Mouse (Mus musculus) lung, embryonic 14.5 days (tissue): Measurements from ENCODE around the gene Gsap. TPM values are rescaled to one million over a fixed set of nuclear protein-coding genes. Genes with fewer than 3 reads are reported as not detected.
A peak's percentile ranks its signal among the peaks of the same experiment; 100 is the strongest.

Experiments used
- ATAC-seq: fragments of 200-750 bp; cut with Nextera tagmentation; 2 replicates; pipeline ENCODE4 v1.8.0; 2017; ENCODE audit warnings: mild to moderate bottlenecking, moderate TSS enrichment, moderate library complexity; ENCODE audit not compliant: insufficient read depth
- DNase-seq: peaks from one replicate; pipeline ENCODE4 v3.0.0-alpha.2; 2015
- H3K27ac ChIP-seq: fragments of 300-500 bp; sonication (generic); 2 replicates; pipeline ENCODE4 v1.5.1; 2014; ENCODE audit warnings: low read depth, mild to moderate bottlenecking, moderate library complexity
- H3K27me3 ChIP-seq: fragments of 300-500 bp; sonication (generic); 2 replicates; pipeline ENCODE4 v1.6.1; 2014; ENCODE audit warnings: low read length, control low read depth; ENCODE audit not compliant: insufficient read depth
- H3K36me3 ChIP-seq: fragments of 300-500 bp; sonication (generic); 2 replicates; pipeline ENCODE4 v1.6.1; 2014; ENCODE audit warnings: control low read depth; ENCODE audit not compliant: insufficient read depth
- H3K4me1 ChIP-seq: fragments of 300-500 bp; sonication (generic); 2 replicates; pipeline ENCODE4 v1.6.1; 2014; ENCODE audit warnings: antibody characterized with exemption, control low read depth; ENCODE audit not compliant: insufficient read depth
- H3K4me2 ChIP-seq: fragments of 300-500 bp; sonication (generic); 2 replicates; pipeline ENCODE4 v1.6.1; 2014; ENCODE audit warnings: mild to moderate bottlenecking
- H3K4me3 ChIP-seq: fragments of 300-500 bp; sonication (generic); 2 replicates; pipeline ENCODE4 v1.5.1; 2014; ENCODE audit warnings: low read depth, low read length
- H3K9ac ChIP-seq: fragments of 300-500 bp; sonication (generic); 2 replicates; pipeline ENCODE4 v1.6.1; 2014
- H3K9me3 ChIP-seq: fragments of 300-500 bp; sonication (generic); 2 replicates; pipeline ENCODE4 v1.6.1; 2016; ENCODE audit warnings: low read depth, low read length, control low read depth
- CTCF ChIP-seq: IDR thresholded peaks from 2 replicates; pipeline ENCODE4 v1.5.1; 2016; ENCODE audit warnings: antibody characterized with exemption, low read depth
- WGBS: fragments of 180-500 bp; shearing (Covaris S2); extraction: QIAGEN DNeasy Blood & Tissue Kit; methylation state at CpG from one replicate; pipeline ENCODE4 v1.1.7; 2014; 5-methylcytosine and 5-hydroxymethylcytosine counted together
- polyA plus RNA-seq: library from polyadenylated mRNA; unstranded; fragments of >200 nt; fragmentation: Nextera tagmentation; extraction: Ambion mirVana; gene quantifications from 2 replicates; pipeline ENCODE4 v1.2.1, GENCODE M21; 2014

The Gsap gene
- polyA plus RNA-seq, 1 experiment from 2014 or later, result 2.0 TPM

DNA sequence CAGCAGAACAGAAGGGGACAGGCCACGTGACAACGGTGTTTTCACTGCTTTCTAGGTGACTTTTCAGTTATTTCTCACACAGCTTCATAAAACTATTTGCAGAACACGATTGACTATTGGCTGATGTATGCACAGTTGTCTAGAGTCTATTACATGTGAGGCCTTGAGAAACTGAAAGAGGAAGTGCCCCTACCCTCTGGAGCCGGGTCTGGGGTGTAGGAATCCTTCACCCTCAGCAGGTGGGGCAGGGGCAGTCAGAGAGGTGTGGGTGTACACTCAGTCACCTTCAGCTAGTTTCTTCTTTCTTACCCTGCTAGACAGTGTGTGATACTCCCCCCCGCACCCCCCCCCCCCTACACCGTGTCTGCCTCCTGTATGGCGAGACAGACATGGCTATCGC lies 109.6 kb downstream of the Gsap start:
- Histone ChIP-seq H3K27ac (no peak overlapping the region), H3K4me3 (no peak overlapping the region), H3K27me3 (no peaks in the 10 kb centered on the region), H3K36me3 (no peaks in the 10 kb centered on the region), H3K9me3 (no peaks in the 10 kb centered on the region), H3K4me1 (no peaks in the 10 kb centered on the region), H3K9ac (no peak overlapping the region), H3K4me2 (no peak overlapping the region)
- 83% methylated on average over 8 of the region's 8 CpGs for WGBS
- DNase-seq (no peak), ATAC-seq (no peak)
- no peak for TF ChIP-seq CTCF

DNA sequence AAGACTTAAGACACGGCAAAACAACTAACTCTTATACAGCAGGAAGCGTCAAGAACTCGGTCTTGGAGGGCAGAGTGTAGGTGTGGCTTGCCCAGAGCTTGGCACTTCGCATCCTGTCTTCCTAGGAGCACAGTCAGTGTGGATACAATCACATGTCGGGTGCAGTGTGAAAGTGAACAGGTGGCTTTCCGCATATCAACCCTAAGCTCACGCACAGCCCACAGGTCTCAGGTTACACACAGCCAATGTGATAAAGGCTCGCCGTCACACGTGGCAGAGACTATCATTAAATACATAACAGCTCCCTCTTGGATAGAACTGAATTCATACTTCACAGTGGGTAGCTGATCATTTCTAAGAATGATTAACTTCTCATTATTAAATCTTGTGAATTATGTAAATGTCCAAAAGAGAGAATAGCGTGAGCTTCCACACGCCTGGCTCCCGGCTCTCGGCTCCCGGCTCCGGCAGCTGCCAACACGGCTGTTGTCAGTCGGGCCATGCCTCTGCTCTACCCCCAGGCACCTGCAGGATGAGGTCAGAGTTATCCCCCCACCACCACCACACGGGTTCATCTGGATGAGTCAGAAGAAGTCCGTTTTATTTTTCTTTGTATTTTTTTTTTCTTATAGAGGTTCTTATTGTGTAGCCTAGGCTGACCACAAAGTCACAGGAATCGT lies 113.2 kb downstream of the Gsap start:
- Histone ChIP-seq H3K9ac (no peak overlapping the region), H3K9me3 (no peaks in the 10 kb centered on the region), H3K4me3 (no peak overlapping the region), H3K4me1 (no peaks in the 10 kb centered on the region), H3K36me3 (no peaks in the 10 kb centered on the region), H3K27ac (no peak overlapping the region), H3K27me3 (no peaks in the 10 kb centered on the region), H3K4me2 (no peak overlapping the region)
- WGBS, result 44% methylated on average over 21 of the region's 21 CpGs
- DNase-seq (peak; percentile 9), ATAC-seq (peak; percentile 69; the same call in 1 of the 2 replicates)
- no peak for TF ChIP-seq CTCF

DNA sequence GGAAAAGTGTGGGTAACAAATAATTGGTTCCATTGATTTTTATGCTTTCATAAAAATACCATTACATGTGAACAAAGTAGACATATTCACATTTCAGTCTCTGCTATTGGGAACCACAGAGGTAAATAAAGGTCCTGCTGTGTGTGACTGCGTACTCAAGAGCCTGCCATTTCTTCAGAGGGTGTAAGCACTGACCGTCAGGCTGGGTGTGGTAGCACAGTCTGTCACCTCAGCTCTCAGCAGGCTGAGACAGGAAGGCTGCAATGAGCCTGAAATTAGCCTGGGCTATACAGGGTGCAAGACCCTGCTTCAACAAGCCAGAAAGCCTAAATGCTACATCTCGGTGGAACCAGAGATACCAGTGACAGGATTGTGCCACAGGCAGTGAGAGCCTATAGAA lies 114.0 kb downstream of the Gsap start:
- WGBS, result 80% methylated on average over 3 of the region's 3 CpGs
- no peak overlapping the region for H3K9ac ChIP-seq
- no peak for ATAC-seq

DNA sequence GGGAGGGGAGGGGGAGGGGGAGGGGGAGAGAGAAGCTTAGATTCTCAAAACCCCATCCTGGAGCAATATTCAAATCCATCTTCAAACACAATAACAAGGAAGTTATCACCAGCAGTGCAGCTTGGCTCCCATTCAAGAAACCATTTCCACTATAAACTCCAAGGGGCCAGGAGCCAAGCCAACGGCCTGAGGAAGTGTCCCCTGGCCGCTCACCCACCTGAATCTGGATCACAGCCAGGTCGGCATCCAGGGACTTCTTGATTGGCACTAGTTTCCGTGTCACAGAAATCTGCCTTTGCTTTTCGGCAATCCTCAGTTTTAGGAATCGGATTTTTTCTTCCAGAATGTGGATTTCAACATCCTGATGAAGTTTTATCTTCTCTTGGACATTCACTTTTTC lies 115.0 kb downstream of the Gsap start:
- Histone ChIP-seq H3K27ac (no peak overlapping the region), H3K4me3 (no peak overlapping the region), H3K9ac (no peak overlapping the region), H3K36me3 (no peaks in the 10 kb centered on the region), H3K4me1 (no peaks in the 10 kb centered on the region), H3K27me3 (no peaks in the 10 kb centered on the region), H3K4me2 (no peak overlapping the region), H3K9me3 (no peaks in the 10 kb centered on the region)
- DNase-seq, result peak; percentile 60
- 52% methylated on average over 6 of the region's 6 CpGs for WGBS
- no peak for ATAC-seq
- TF ChIP-seq CTCF, result no peak

More for the DNA sequence above, 114.0 kb downstream of the Gsap start:
- Histone ChIP-seq H3K4me1 (no peaks in the 10 kb centered on the region), H3K4me2 (no peak overlapping the region), H3K27ac (no peak overlapping the region), H3K9me3 (no peaks in the 10 kb centered on the region), H3K27me3 (no peaks in the 10 kb centered on the region), H3K4me3 (no peak overlapping the region), H3K36me3 (no peaks in the 10 kb centered on the region)
- no peak for TF ChIP-seq CTCF
- no peak for DNase-seq

DNA sequence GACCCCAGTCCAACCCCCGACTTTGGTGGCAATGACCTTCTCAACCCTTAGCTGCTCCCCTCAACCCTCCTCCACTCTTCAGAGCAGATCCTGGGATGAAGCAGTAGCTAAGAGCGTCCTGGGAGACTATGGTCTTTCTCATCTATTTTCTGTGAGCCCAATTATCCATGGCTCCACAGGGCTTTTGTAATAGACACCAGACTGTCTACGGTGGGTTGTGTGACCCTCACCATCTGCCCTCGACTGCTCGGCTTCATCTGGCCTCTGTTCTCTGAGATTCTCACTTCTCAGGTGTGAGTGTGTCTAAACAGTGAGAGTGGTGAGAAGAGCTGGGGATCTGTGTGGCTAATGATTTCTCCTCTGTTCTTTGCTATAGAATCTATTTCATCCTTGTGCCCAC lies 121.1 kb downstream of the Gsap start:
- Histone ChIP-seq H3K27me3 (no peaks in the 10 kb centered on the region), H3K4me3 (no peak overlapping the region), H3K4me2 (no peak overlapping the region), H3K4me1 (no peaks in the 10 kb centered on the region), H3K27ac (no peak overlapping the region), H3K9ac (no peak overlapping the region), H3K36me3 (no peaks in the 10 kb centered on the region), H3K9me3 (no peaks in the 10 kb centered on the region)
- WGBS, result 84% methylated on average over 5 of the region's 5 CpGs
- TF ChIP-seq CTCF, result no peak
- ATAC-seq, result no peak
- no peak for DNase-seq

DNA sequence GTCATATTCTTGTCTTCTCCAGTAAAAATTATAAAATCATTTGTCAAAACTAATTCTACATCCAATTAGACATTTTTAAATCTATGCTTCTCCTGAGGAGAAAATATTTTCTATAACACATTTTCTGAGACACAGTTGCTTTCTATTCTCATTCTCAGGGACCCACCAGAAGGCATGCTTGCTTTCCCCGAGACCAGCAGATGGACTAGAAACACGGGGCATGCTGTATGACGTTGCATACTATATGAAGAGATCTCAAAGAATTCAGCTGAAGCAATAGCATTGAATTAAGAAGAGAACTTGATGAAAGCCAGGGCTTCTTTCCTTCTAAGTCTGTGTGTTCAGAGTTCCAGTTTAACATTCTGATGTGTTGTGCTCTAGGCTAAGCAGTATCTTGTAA lies 128.6 kb downstream of the Gsap start:
- ATAC-seq (no peak), DNase-seq (no peak)
- Histone ChIP-seq H3K9me3 (no peaks in the 10 kb centered on the region), H3K9ac (no peak overlapping the region), H3K27me3 (no peaks in the 10 kb centered on the region), H3K4me1 (no peaks in the 10 kb centered on the region), H3K4me2 (no peak overlapping the region), H3K36me3 (no peaks in the 10 kb centered on the region), H3K4me3 (no peak overlapping the region), H3K27ac (no peak overlapping the region)
- TF ChIP-seq CTCF, result no peak
- 80% methylated on average over 3 of the region's 3 CpGs for WGBS

DNA sequence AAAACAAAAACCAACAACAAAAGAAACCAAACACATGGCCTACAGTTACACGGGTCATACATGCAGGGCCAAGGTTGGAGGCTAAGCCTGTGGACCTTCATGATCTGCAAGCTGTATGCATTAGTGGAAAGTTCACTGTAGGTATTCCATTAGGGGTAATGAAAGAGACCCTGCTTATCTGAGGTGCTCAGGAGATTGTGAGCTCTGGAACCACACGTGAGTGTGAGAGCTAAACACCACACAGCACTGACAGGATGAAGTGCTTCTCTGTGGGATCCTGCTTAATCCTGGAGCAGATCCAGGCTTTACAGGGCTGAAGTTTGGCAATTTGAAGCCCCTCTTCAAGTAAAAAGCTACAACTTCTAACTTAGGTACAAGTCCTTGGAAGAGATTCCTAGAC lies 134.1 kb downstream of the Gsap start:
- no peak overlapping the region for H3K27ac ChIP-seq
- H3K27me3 ChIP-seq, result no peaks in the 10 kb centered on the region
- H3K9me3 ChIP-seq, result no peaks in the 10 kb centered on the region
- H3K4me1 ChIP-seq, result no peaks in the 10 kb centered on the region
- TF ChIP-seq CTCF, result no peak
- no peak overlapping the region for H3K9ac ChIP-seq
- no peak overlapping the region for H3K4me3 ChIP-seq
- H3K4me2 ChIP-seq, result no peak overlapping the region
- DNase-seq (no peak), ATAC-seq (no peak)
- H3K36me3 ChIP-seq, result no peaks in the 10 kb centered on the region
- WGBS, result 57% methylated on average over 2 of the region's 2 CpGs
